Mouse (Mus musculus): ENCODE data around the gene Tmem209.

- peak; percentile 75 for TF ChIP-seq CTCF (IDR thresholded peaks at IDR 0.05; ENCODE audit: low read depth)
- no peak for TF ChIP-seq EP300 (IDR thresholded peaks at IDR 0.05; ENCODE audit: low read depth)
Measured at GRCm38 (mm10) chr6:30535340-30535739, 25.8 kb upstream of the Tmem209 start.

All from heart, postnatal 0 days (tissue).